Mouse (Mus musculus): ENCODE data around the gene Cd46. TPM values are rescaled to one million over a fixed set of nuclear protein-coding genes. Genes with fewer than 3 reads are reported as not detected.

Gene Cd46
- total and polyA plus RNA-seq, 2 experiments from 2014 or later, result 0.90 to 5.3 TPM

DNA sequence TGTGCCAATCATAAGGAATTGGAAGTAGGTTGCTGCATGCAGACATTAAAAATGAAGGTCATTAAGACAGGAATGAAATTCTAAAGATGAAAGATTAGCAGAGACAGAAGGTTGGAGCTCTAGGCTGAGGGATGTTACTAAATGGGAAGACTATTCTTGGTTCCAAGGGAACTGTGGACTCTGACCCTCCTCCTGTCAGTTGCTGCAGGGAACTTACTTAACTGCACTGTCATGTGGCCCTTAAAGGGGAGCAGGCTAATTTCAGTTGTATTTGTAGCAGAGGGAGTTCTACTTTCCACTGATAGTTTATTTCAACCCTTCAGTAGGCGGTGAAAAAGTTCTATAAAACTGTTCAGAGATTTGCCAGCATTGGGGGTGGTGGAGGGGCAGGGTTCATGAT is 54.1 kb downstream of the Cd46 start:
- Histone ChIP-seq H3K9me3 (ENCODE audit: low read length) (no peaks in the 10 kb centered on the region), H3K9ac (no peak overlapping the region), H3K4me1 (ENCODE audit: insufficient read depth) (no peaks in the 10 kb centered on the region), H3K27ac (ENCODE audit: low read depth, low read length) (no peak overlapping the region), H3K4me2 (ENCODE audit: low read depth) (no peak overlapping the region), H3K4me3 (ENCODE audit: low read depth, low read length) (no peak overlapping the region), H3K36me3 (ENCODE audit: insufficient read depth) (peaks cover 25% of the 10 kb centered on the region), H3K27me3 (ENCODE audit: insufficient read depth, low read length) (no peaks in the 10 kb centered on the region)
- 83% methylated on average over 1 of the region's 1 CpGs for WGBS
- DNase-seq, result no peak
- ATAC-seq, result no peak
- no peak for TF ChIP-seq CTCF (IDR thresholded peaks at IDR 0.05; ENCODE audit: low read depth)

GRCm38 (mm10) chr1:195037483-195037882 is 54.6 kb downstream of the Cd46 start:
- Histone ChIP-seq H3K4me1 (ENCODE audit: insufficient read depth) (no peaks in the 10 kb centered on the region), H3K9ac (no peak overlapping the region), H3K36me3 (ENCODE audit: insufficient read depth) (peaks cover 30% of the 10 kb centered on the region), H3K27ac (ENCODE audit: low read depth, low read length) (no peak overlapping the region), H3K4me2 (ENCODE audit: low read depth) (no peak overlapping the region), H3K9me3 (ENCODE audit: low read length) (no peaks in the 10 kb centered on the region), H3K27me3 (ENCODE audit: insufficient read depth, low read length) (no peaks in the 10 kb centered on the region), H3K4me3 (ENCODE audit: low read depth, low read length) (no peak overlapping the region)
- DNase-seq (no peak), ATAC-seq (no peak)
- WGBS, result 88% methylated on average over 6 of the region's 6 CpGs
- TF ChIP-seq CTCF (IDR thresholded peaks at IDR 0.05; ENCODE audit: low read depth), result no peak

- no peak overlapping the region for H3K9ac ChIP-seq
- no peak overlapping the region for H3K27ac ChIP-seq (ENCODE audit: low read depth, low read length)
- no peak overlapping the region for H3K4me3 ChIP-seq (ENCODE audit: low read depth, low read length)
- H3K9me3 ChIP-seq (ENCODE audit: low read length), result no peaks in the 10 kb centered on the region
- peaks cover 36% of the 10 kb centered on the region for H3K36me3 ChIP-seq (ENCODE audit: insufficient read depth)
- no peak for DNase-seq
- no peaks in the 10 kb centered on the region for H3K4me1 ChIP-seq (ENCODE audit: insufficient read depth)
- H3K27me3 ChIP-seq (ENCODE audit: insufficient read depth, low read length), result no peaks in the 10 kb centered on the region
- no peak overlapping the region for H3K4me2 ChIP-seq (ENCODE audit: low read depth)
- TF ChIP-seq CTCF (IDR thresholded peaks at IDR 0.05; ENCODE audit: low read depth), result no peak
- WGBS, result 73% methylated on average over 1 of the region's 1 CpGs
- ATAC-seq, result peak; percentile 54
Observed at GRCm38 (mm10) chr1:195033941-195034340, 58.1 kb downstream of the Cd46 start.

DNA sequence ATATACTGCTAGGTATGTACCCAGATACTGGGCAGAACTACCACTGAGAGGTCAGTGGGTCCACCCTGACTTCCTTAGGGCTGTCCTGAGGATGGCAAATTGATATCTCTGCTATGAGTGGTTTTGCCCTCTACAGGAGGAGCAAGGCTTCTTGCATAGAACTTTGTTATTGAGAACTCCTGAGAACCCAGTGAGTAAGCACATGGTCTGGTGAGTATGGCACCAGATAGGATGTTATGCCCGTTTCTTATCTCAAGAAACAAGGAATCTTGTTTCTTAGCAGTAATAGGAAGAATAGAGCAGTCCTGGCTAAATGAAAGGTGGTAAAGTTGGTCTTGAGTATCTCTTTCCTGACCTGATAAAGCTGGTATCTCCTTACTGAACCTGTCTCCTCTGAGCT is 59.3 kb downstream of the Cd46 start:
- Histone ChIP-seq H3K9ac (no peak overlapping the region), H3K27me3 (ENCODE audit: insufficient read depth, low read length) (no peaks in the 10 kb centered on the region), H3K4me3 (ENCODE audit: low read depth, low read length) (no peak overlapping the region), H3K9me3 (ENCODE audit: low read length) (no peaks in the 10 kb centered on the region), H3K4me1 (ENCODE audit: insufficient read depth) (no peaks in the 10 kb centered on the region), H3K4me2 (ENCODE audit: low read depth) (no peak overlapping the region), H3K36me3 (ENCODE audit: insufficient read depth) (peaks cover 36% of the 10 kb centered on the region), H3K27ac (ENCODE audit: low read depth, low read length) (no peak overlapping the region)
- WGBS, result 90% methylated on average over 1 of the region's 1 CpGs
- no peak for TF ChIP-seq CTCF (IDR thresholded peaks at IDR 0.05; ENCODE audit: low read depth)
- no peak for DNase-seq
- ATAC-seq, result no peak

GRCm38 (mm10) chr1:195031786-195032185 is 60.3 kb downstream of the Cd46 start:
- H3K4me1 ChIP-seq (ENCODE audit: insufficient read depth), result no peaks in the 10 kb centered on the region
- peaks cover 33% of the 10 kb centered on the region for H3K36me3 ChIP-seq (ENCODE audit: insufficient read depth)
- no peak for TF ChIP-seq CTCF (IDR thresholded peaks at IDR 0.05; ENCODE audit: low read depth)
- H3K9me3 ChIP-seq (ENCODE audit: low read length), result no peaks in the 10 kb centered on the region
- ATAC-seq (no peak), DNase-seq (no peak)
- no peak overlapping the region for H3K9ac ChIP-seq
- H3K27me3 ChIP-seq (ENCODE audit: insufficient read depth, low read length), result no peaks in the 10 kb centered on the region
- no peak overlapping the region for H3K4me3 ChIP-seq (ENCODE audit: low read depth, low read length)
- no peak overlapping the region for H3K4me2 ChIP-seq (ENCODE audit: low read depth)
- no peak overlapping the region for H3K27ac ChIP-seq (ENCODE audit: low read depth, low read length)

GRCm38 (mm10) chr1:195027507-195027906 is 64.5 kb downstream of the Cd46 start:
- Histone ChIP-seq H3K4me1 (ENCODE audit: insufficient read depth) (no peaks in the 10 kb centered on the region), H3K9me3 (ENCODE audit: low read length) (no peaks in the 10 kb centered on the region), H3K4me3 (ENCODE audit: low read depth, low read length) (no peak overlapping the region), H3K4me2 (ENCODE audit: low read depth) (no peak overlapping the region), H3K9ac (no peak overlapping the region), H3K27me3 (ENCODE audit: insufficient read depth, low read length) (no peaks in the 10 kb centered on the region), H3K27ac (ENCODE audit: low read depth, low read length) (no peak overlapping the region), H3K36me3 (ENCODE audit: insufficient read depth) (peaks cover 17% of the 10 kb centered on the region)
- no peak for TF ChIP-seq CTCF (IDR thresholded peaks at IDR 0.05; ENCODE audit: low read depth)
- WGBS, result 54% methylated on average over 1 of the region's 1 CpGs
- DNase-seq (no peak), ATAC-seq (no peak)

DNA sequence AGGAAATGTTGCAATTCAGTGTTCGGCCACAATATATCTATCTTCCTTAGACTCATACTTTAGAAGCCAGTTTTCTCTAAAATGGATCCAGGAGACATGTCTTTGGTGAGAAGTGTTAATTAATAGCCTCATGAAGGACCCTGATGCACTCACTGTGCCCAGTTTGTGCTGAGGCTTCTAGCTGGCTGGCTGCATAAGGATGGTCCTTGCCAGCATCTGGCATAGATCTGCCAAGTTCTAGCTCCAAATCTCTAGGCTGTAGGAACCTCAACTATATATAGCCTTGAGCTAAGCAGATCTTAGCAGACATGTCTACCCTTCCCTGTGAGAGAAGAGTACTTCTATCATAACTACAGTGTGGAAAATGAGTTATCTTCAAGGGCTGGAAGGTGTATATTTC is 68.2 kb downstream of the Cd46 start:
- no peak overlapping the region for H3K27ac ChIP-seq (ENCODE audit: low read depth, low read length)

GRCm38 (mm10) chr1:195021831-195022230 is 70.2 kb downstream of the Cd46 start:
- H3K9ac ChIP-seq, result no peak overlapping the region

More for the DNA sequence above, 68.2 kb downstream of the Cd46 start:
- no peak overlapping the region for H3K4me2 ChIP-seq (ENCODE audit: low read depth)
- 0 out of 2 replicates have a peak, but pooled peaks cover 12% of the 10 kb centered on the region for H3K36me3 ChIP-seq (ENCODE audit: insufficient read depth)
- H3K9ac ChIP-seq, result no peak overlapping the region
- ATAC-seq (no peak), DNase-seq (no peak)
- WGBS, result 78% methylated on average over 1 of the region's 1 CpGs
- no peaks in the 10 kb centered on the region for H3K4me1 ChIP-seq (ENCODE audit: insufficient read depth)
- no peak overlapping the region for H3K4me3 ChIP-seq (ENCODE audit: low read depth, low read length)
- H3K9me3 ChIP-seq (ENCODE audit: low read length), result no peaks in the 10 kb centered on the region
- no peak for TF ChIP-seq CTCF (IDR thresholded peaks at IDR 0.05; ENCODE audit: low read depth)
- H3K27me3 ChIP-seq (ENCODE audit: insufficient read depth, low read length), result no peaks in the 10 kb centered on the region

More at GRCm38 (mm10) chr1:195021831-195022230, 70.2 kb downstream of the Cd46 start:
- Histone ChIP-seq H3K36me3 (ENCODE audit: insufficient read depth) (0 out of 2 replicates have a peak, but pooled peaks cover 8% of the 10 kb centered on the region), H3K4me1 (ENCODE audit: insufficient read depth) (0 out of 2 replicates have a peak, but pooled peaks cover 5% of the 10 kb centered on the region), H3K9me3 (ENCODE audit: low read length) (no peaks in the 10 kb centered on the region), H3K27me3 (ENCODE audit: insufficient read depth, low read length) (no peaks in the 10 kb centered on the region), H3K4me3 (ENCODE audit: low read depth, low read length) (no peak overlapping the region), H3K4me2 (ENCODE audit: low read depth) (no peak overlapping the region), H3K27ac (ENCODE audit: low read depth, low read length) (no peak overlapping the region)
- ATAC-seq (no peak), DNase-seq (no peak)
- 68% methylated on average over 2 of the region's 2 CpGs for WGBS
- TF ChIP-seq CTCF (IDR thresholded peaks at IDR 0.05; ENCODE audit: low read depth), result no peak

All from forebrain, postnatal 0 days (tissue).